Mouse (Mus musculus) cerebellum, adult 2 months (tissue): ENCODE measurements around the gene Lmod1.

Experiments
- CTCF ChIP-seq: fragments of 200-500 bp; IDR thresholded peaks from 2 replicates; pipeline ENCODE4 v1.5.1; 2011; ENCODE audit warnings: low read depth, mild to moderate bottlenecking, control low read depth, low read length, moderate library complexity, borderline replicate concordance; ENCODE audit not compliant: insufficient read depth
- POLR2A ChIP-seq: fragments of 200-500 bp; IDR thresholded peaks from 2 replicates; pipeline ENCODE4 v1.6.1; 2011; ENCODE audit warnings: low read length, control low read depth, borderline replicate concordance; ENCODE audit not compliant: insufficient read depth

DNA sequence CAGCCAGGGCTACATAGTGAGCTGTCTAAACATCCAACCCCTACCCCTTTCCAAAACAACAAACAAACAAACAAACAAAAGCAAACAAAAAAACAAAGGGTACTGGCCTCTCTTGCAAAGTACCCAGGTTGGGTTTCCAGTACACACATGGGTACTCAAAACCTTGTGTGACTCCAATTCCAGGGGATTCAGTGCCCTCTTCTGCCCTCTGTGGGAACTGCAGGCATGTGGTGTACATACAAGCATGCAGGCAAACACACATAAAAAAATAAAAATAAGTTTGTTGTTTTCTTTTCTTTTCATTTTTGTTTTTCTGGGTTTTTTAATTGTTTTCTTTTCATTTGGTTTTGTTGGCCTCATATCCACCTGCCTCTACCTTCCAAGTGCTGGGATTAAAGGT lies 37.5 kb downstream of the Lmod1 start:
- TF ChIP-seq CTCF: no peak
- no peak for TF ChIP-seq POLR2A
